Mouse (Mus musculus) frontal cortex, postnatal 14 days (tissue): ENCODE measurements around the gene Spint3.
A peak's percentile ranks its signal among the peaks of the same experiment; 100 is the strongest.

Source experiments
- DNase-seq, 2 experiments: peaks; one replicate each; pipeline ENCODE4 v3.0.0; 2022; ENCODE audit warnings: low spot score in 2 of 2

Spint3 gene

DNA sequence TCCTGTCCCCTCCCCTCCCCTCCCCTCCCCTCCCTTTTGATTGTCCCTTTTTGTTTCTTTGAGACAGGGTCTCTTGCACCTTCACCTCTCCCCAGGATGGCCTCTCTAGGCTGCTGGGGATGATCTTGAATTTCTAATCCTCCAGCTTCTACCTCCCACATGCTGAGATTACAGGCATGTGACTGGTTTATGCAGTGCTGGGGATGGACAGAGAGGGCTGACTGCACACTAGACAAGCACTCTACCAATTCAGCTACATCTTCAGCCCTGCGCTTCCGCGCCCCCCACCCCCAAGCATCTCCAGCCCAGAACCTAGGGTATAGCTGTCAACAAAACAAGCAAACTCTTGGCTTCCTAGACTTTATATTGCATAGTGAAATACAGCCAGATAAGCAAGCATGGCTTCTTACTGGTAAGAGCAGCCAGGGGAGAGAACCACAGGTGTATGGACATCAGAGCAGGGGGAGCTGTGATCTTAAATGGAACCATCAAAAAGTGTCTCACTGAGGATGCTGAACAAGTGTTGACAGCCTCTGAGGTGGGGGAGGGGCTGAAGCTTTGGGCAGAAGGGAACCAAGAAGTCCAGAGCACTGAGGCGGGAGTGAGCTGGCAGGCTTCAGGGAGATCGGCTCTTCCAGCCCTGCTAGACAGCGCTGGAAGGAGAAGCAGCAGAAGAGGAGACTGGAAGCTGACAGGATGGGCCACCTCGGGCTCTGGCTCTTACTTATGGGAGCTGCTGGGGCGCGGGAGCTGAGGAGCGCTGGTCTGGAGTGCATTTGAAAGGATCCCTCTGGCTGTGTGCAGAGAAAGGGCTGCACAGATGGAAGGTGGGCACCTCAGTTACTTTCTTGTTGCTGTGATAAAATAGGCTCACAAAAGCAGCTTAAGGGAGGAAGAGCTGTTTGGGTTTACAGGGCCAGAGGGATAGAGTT lies 23.0 kb downstream of the Spint3 start:
- DNase-seq: peak in 1 of 2 experiments; percentile 21

DNA sequence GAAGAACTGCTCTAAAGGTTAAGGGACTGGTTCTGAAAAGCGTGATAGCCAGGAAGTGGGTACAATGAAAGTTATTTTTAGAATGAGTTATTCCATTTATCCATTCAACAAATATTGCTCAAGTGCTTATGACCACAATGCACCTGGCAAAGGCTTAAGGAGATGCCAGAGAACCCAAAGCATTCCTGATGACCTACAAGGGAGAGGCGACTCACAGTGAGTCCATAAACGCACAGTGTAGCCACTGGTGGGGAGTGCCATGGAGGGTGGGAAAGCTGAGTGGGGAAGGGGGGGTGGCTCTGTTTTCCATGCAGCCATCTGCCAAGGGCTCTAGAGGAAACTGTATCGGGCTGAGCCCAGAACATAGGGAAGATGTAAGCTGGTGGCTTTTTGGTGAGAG lies 23.9 kb downstream of the Spint3 start:
- DNase-seq: no peak

DNA sequence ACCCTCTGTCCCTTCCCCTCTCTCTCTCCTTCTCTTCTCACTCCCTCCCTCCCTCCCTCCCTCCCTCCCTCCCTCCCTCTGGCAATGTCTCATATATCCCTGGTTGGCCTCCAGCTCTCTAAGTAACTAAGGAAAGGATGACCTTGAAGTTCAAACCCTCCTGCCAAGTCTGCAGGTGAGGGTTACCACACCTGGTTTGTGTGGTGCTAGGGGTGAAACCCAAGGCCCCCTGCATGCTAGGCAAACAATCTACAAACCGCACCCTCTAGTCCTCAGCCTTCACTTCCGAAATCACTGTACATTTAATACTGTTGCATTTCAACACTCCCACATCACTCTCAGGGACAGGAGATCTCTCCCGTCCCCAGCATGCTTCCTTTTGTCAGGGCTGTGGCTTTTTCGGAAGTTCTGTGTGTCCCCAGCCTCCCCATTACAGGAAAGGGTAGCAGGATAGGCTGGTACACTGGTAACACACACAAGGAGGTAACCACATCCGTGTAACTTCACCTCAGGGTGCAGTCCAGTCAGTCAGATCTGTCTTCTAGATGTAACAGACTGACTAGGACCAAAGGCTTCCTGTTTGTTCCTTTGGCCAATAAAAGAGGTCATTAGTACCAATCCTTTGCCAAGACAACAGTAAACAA lies 28.7 kb downstream of the Spint3 start:
- DNase-seq: no peak

DNA sequence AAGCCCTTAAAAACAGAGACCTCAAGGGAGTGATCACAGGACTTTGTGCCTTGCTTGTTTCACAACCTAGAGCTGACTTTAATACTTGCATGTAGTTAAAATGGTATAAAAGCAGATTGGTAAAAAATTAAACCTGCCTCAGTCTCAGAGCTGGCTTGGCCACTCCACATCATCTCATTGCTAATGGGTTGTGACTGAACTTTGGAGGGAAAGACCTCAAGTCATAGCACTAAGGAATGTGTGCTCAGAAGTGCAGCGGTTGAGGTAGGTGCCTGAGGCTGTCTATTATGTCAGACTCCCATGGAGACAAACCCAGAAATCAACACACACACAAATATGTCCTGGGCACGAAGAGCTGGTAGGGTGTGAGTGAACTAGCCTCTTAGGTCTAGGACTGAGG lies 29.5 kb downstream of the Spint3 start:
- DNase-seq: no peak

DNA sequence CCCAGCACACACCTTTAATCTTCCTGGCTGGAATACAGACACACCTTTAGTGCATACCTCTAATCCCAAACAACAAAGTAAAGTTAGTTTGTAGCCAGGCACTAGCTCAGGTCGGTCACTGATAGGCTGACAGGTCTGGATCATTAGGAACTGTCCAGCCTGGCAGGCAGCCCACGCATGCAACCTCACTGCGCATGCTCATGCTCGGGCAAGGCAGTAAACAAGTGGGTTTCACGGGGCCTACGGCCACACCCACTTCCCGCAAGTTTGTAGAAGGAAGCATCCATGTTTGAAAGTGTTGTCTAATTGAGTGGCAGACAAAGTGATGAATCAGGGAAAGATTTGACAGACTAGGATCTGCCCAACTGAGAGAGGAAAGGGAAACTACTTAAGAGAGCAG lies 30.7 kb downstream of the Spint3 start:
- no peak for DNase-seq

DNA sequence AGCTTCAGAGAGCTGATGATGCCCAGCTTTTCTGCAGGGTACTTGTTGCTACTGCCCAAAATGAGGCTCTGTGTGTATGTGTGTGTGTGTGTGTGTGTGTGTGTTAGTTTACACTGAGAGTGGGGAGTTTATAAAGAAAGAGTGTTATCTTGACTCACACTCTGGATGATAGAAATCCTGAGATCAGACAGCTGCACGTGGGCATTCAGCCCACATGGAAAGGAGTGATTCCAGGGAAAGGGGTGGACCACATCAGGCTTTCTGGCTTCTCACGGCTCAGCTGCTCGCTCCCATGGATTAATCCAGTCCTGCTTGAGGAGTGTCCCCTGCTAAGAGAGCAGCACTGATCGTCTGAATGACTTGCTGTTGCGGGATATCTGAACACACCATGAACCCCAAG lies 31.1 kb downstream of the Spint3 start:
- peak; percentile 39 to 48 for DNase-seq

DNA sequence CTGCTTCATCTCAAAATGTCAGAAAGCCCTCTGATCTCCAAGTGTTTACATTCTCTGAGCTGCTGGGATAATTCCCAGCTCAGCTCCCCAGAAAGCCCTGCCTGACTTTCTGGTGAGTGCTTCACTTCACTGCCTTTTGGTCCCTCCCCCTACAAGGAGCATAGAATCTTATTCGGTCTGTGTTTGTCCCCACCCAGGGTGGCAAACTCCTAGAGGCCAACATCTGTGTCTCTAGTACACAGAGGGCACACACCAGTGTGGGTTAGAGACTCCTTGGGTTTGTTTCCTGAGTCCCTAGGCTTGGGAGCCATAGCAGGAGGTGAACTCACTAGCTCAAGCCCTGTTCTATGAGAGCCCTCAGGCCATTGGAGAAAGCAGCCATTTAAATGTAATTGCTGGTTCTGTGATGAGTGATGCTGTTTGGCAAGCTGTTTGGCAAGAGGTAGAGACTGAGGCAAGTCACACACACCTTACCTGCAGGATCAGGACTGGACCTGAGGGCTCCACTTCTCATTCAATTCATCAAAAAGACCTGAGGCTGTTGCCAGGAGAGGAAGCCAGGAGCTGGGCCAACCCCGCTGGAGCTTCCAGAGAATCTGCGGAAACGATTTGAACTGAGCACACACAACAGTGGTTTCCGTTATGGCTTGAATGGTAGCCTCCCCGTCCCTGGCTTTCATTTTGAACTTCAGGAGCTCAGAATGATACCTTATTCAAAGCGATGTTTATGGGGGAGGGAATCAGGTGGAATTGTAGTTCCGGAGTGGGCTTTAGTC lies 32.4 kb downstream of the Spint3 start:
- no peak for DNase-seq

DNA sequence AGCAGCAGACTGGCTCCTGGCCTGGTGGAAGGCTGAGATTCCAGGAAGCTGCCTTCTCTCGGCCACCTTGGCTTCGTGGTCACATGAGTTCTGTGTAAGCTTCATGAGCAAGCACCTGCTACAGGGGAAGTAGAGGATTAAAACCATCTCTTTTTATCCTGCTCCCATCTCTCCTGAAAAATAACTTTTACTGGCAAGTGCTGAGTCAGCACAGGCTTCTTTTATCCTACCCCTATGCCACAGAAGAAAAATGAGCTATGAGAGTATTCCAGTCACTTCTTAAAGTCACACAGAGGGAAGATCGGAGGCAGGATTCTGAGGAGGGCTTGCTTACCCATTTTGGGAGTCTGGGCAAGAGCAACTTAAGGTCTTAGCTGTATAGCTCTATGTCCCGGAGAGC lies 36.3 kb downstream of the Spint3 start:
- no peak for DNase-seq

DNA sequence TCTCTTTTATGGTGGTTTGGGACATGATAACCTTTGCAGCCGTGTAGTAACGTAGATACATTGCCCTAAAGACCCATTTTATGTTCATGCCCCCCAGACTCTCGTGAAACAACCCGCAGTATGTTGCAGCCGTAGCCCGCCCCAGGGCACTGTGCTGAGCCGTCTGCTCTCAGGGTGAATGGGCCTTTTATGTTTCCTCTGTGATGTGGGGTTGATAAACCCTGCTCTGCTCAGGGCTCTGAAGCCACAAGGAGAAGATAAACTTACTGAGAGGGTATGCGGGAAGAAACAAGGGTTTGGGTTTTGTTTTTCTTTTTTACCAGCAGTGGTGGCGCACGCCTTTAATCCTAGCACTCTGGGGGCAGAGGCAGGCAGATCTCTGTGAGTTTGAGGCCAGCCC lies 38.9 kb downstream of the Spint3 start:
- DNase-seq: no peak

DNA sequence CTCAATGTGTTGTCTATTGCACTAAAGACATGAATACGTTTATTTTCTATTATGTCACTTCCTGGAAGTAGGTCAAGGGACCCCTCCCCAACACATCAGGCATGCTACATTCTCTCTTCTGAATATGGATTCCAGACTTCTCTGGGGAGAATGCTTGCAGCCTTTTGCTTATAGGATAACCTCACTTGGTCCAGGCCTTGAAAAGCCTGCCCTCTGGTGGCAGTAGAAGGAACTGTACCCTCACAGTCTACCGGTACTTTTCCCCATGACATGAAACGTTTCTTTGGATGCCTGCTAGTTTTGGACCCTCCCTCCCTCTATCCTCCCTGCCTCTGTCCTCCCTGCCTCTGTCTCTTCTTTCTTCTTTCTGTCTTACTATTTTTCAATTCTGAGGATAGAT lies 42.1 kb downstream of the Spint3 start:
- peak; percentile 54 to 79 for DNase-seq

DNA sequence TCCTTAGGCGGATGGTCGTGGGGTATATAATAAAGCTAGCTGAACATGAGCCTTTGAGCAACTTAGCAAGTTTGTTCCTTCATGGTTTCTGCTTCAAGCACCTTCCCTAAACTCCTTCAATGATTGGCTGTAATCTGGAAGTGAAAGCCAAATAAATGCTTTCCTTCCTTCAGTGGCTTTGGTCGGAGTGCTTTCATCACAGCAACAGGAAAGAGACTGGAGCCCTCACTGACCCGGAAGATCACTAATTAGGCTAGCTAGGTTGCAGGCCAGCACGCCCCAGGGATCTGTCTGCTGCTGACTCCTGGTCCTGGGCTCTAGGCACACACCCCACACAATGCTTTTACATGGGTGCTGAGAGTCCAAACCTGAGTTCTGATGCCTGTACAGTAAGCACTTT lies 44.7 kb downstream of the Spint3 start:
- DNase-seq: no peak

DNA sequence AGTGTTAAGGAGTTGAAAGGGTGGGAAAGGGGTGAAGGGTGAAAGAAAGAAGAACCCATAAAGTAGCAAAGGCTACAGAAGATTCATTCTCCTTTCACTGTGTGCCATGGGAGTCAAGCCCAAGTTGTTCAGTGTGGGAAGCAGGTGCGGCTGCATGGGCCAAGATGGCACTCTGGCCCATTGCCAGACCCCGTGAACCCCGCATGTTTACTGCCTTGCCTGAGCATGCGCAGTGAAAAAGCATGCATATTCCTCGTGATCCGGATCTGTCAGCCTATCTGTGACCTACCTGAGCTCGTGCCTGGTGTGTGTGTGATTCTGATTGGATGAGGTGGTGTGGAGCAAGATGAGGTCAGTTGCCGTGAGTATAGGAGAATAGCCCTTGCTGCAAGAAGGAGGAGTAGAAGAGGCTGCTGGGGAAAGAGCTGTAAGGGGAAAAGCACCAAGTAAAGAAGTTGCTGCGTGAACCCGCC lies 49.9 kb downstream of the Spint3 start:
- no peak for DNase-seq

DNA sequence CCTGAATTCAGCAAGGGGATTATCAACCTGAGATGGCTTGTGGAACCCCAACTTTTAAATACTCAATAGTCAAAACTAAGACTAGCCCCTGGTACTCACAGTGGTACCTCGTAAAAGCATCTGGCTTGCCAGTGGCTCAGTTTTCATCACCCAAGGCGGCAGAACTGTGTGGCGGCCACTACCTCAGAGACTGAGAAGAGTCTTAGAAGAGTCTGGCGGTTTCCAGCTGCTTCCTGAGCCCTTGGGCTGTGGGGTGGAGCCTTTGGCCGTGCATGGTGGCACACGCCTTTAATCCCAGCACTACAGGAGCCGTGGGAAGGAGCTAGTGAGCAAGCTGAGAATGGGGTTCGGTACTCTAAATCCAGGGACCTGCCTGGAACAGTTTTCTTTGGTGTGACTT lies 51.0 kb downstream of the Spint3 start:
- no peak for DNase-seq

DNA sequence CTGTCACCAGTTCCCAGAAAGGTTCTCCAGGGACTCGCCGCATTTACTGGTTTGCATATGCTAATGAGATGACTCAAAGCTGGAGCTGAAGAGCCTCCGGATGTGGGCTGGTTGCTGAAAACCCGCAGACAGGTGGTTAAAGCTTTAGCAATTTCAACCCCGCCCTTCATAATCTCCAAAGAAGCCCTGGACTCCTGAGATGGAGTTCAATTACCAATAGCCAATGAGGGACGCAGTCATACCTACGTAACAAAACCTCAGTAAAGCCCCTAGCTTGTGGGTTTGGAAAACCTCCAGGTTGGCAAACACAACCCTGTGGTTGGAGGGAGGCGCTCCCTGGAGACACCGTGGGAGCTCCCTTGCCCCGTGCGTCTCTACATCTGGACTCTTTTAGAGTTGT lies 51.4 kb downstream of the Spint3 start:
- no peak for DNase-seq

DNA sequence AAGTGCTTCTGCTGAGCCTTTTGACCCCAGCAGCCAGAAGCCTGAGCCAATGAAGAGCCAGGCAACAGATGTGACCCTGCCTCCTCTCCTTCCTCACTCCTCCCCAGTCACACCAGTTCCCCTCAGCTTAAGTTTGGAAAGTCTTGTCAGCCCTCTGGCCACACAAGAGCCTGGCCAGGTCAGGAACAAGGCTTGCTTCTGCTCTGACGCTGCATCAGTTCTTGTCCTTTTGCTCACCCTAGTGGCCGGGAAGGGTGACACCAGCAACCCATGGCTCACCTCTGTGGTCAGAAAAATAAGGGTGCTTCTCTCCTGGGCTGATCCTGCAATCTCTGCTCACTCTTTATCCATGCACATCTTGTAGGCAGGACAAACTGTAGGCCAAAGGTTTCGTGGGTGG lies 52.5 kb downstream of the Spint3 start:
- no peak for DNase-seq
